In the genomic region with DNA sequence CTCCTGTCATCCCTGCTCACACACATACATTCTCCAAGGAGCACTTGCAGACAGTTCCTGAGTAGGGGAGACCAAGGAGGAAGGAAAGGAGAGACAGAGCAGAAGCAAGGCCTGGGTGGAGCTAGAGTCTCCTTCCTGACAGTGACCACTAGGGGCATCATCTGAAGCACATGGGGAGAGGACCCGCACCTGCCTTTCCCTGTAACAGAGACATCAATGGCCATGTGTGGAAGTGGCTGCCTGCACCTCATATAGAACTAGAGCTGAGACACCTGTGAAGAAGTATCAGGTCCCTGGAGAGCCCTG, we compare ENCODE assay signal across 8 mouse cellular contexts.
DNase-seq lines count a peak whose midpoint lies in the region; ATAC-seq and TF ChIP-seq lines count a peak whose summit lies in the region.

No protein-coding gene starts in this region.

- ATAC-seq in forebrain, postnatal 0 days = 0 out of 2 replicates have a peak, but pooled peaks have one; percentile 36
- no peak for ATAC-seq in forebrain, embryonic 12.5 days (ENCODE audit: low FRiP score)
- ATAC-seq in liver, embryonic 16.5 days (ENCODE audit: low read depth) = peak; percentile 57
- ATAC-seq in kidney, embryonic 15.5 days (replicated peaks; ENCODE audit: low FRiP score) = no peak

- H3K9ac ChIP-seq in forebrain, postnatal 0 days = no peak overlapping the region
- H3K9ac ChIP-seq in forebrain, embryonic 12.5 days = no peak overlapping the region
- peak overlapping the region; percentile 52 for H3K9ac ChIP-seq in liver, embryonic 16.5 days (ENCODE audit: low read depth, low read length)
- no peak overlapping the region for H3K9ac ChIP-seq in kidney, embryonic 15.5 days

- no peaks in the 10 kb centered on the region for H3K36me3 ChIP-seq in forebrain, postnatal 0 days (ENCODE audit: insufficient read depth)
- H3K36me3 ChIP-seq in forebrain, embryonic 12.5 days (replicated peaks) = no peaks in the 10 kb centered on the region
- no peaks in the 10 kb centered on the region for H3K36me3 ChIP-seq in liver, embryonic 16.5 days (ENCODE audit: control insufficient read depth, insufficient read depth)
- H3K36me3 ChIP-seq in kidney, embryonic 15.5 days = no peaks in the 10 kb centered on the region

- H3K4me2 ChIP-seq in forebrain, postnatal 0 days (ENCODE audit: low read depth) = no peak overlapping the region
- H3K4me2 ChIP-seq in forebrain, embryonic 12.5 days = no peak overlapping the region
- H3K4me2 ChIP-seq in liver, embryonic 16.5 days (ENCODE audit: low read depth, low read length) = peak overlapping the region; percentile 56
- no peak overlapping the region for H3K4me2 ChIP-seq in kidney, embryonic 15.5 days

- TF ChIP-seq CTCF in forebrain, postnatal 0 days (IDR thresholded peaks at IDR 0.05; ENCODE audit: low read depth) = peak; percentile 64

- DNase-seq in forebrain, postnatal 0 days = no peak
- peak; percentile 23 for DNase-seq in 3T3-L1 (ENCODE audit: low read depth, low spot score)
- peak; percentile 47 for DNase-seq in c-Kit-negative CD71-positive TER-119-positive erythroid progenitor cells, embryonic 14.5 days (ENCODE audit: low read depth, low spot score)
- DNase-seq in B cell, adult 2 months = no peak
- no peak for DNase-seq in cerebellum, postnatal 14 days

- H3K9me3 ChIP-seq in forebrain, postnatal 0 days (ENCODE audit: low read length) = no peaks in the 10 kb centered on the region
- H3K9me3 ChIP-seq in forebrain, embryonic 12.5 days = no peaks in the 10 kb centered on the region
- no peaks in the 10 kb centered on the region for H3K9me3 ChIP-seq in liver, embryonic 16.5 days (replicated peaks; ENCODE audit: control insufficient read depth, low read length)
- no peaks in the 10 kb centered on the region for H3K9me3 ChIP-seq in kidney, embryonic 15.5 days (replicated peaks)

- WGBS in forebrain, postnatal 0 days = 33% methylated on average over 1 of the region's 1 CpGs
- 53% methylated on average over 1 of the region's 1 CpGs for WGBS in forebrain, embryonic 12.5 days
- 43% methylated on average over 1 of the region's 1 CpGs for WGBS in liver, embryonic 16.5 days (ENCODE audit: insufficient replicate concordance)
- WGBS in kidney, embryonic 15.5 days = 53% methylated on average over 1 of the region's 1 CpGs

- no peak overlapping the region for H3K4me3 ChIP-seq in forebrain, postnatal 0 days (ENCODE audit: low read depth, low read length)
- no peak overlapping the region for H3K4me3 ChIP-seq in forebrain, embryonic 12.5 days (replicated peaks)
- H3K4me3 ChIP-seq in liver, embryonic 16.5 days (ENCODE audit: low read depth, low read length) = no peak overlapping the region
- H3K4me3 ChIP-seq in kidney, embryonic 15.5 days (replicated peaks) = no peak overlapping the region

- H3K4me1 ChIP-seq in forebrain, postnatal 0 days (ENCODE audit: insufficient read depth) = no peaks in the 10 kb centered on the region
- no peaks in the 10 kb centered on the region for H3K4me1 ChIP-seq in forebrain, embryonic 12.5 days
- peaks cover 32% of the 10 kb centered on the region for H3K4me1 ChIP-seq in liver, embryonic 16.5 days (ENCODE audit: control insufficient read depth, low read depth, low read length)
- H3K4me1 ChIP-seq in kidney, embryonic 15.5 days = peaks cover 15% of the 10 kb centered on the region

- H3K27ac ChIP-seq in forebrain, postnatal 0 days (ENCODE audit: low read depth, low read length) = no peak overlapping the region
- H3K27ac ChIP-seq in forebrain, embryonic 12.5 days = no peak overlapping the region
- peak overlapping the region; percentile 94 for H3K27ac ChIP-seq in liver, embryonic 16.5 days (ENCODE audit: low read length)
- no peak overlapping the region for H3K27ac ChIP-seq in kidney, embryonic 15.5 days

- no peaks in the 10 kb centered on the region for H3K27me3 ChIP-seq in forebrain, postnatal 0 days (ENCODE audit: insufficient read depth, low read length)
- no peaks in the 10 kb centered on the region for H3K27me3 ChIP-seq in forebrain, embryonic 12.5 days
- no peaks in the 10 kb centered on the region for H3K27me3 ChIP-seq in liver, embryonic 16.5 days (ENCODE audit: control insufficient read depth, insufficient read depth, low read depth, low read length)
- no peaks in the 10 kb centered on the region for H3K27me3 ChIP-seq in kidney, embryonic 15.5 days

Comparison
In these comparisons a context has a peak if more than half of its experiments do, and no peak if none do; other contexts are left out.
1. ATAC-seq: peak in forebrain, postnatal 0 days (single experiment) and liver, embryonic 16.5 days (single experiment); none in forebrain, embryonic 12.5 days (single experiment) and kidney, embryonic 15.5 days (single experiment).
2. DNase-seq: peak in 3T3-L1 (single experiment) and c-Kit-negative CD71-positive TER-119-positive erythroid progenitor cells, embryonic 14.5 days (single experiment); none in forebrain, postnatal 0 days (single experiment), B cell, adult 2 months (0 of 2) and cerebellum, postnatal 14 days (0 of 2).